Mouse (Mus musculus): Measurements from ENCODE around the gene Gm17416. TPM values are rescaled to one million over a fixed set of nuclear protein-coding genes. Genes with fewer than 3 reads are reported as not detected.

Gene Gm17416
- polyA plus RNA-seq, 1 experiment from 2014 or later = not detected

DNA sequence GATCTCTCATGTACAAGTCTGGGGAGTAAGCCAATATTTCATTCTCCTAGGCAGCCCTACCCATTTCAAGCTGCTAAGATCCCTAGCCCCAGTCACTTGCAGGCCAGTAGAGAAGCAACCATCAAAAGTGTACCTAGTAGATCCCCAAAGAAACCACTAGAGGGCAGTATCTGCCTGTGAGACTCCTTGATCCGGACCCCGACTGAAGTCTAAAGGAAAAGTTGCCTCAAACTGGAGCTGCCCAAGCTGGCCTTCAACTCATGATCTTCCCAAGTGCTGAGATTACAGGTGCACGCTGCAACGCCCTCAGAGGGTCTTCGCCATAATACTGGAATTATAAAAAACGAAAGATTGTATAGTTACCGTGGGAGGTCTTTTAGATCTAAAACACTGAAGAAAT is 46.4 kb downstream of the Gm17416 start:
- no peak overlapping the region for H3K27ac ChIP-seq
- H3K27me3 ChIP-seq (replicated peaks) = no peaks in the 10 kb centered on the region
- no peak overlapping the region for H3K4me2 ChIP-seq
- no peaks in the 10 kb centered on the region for H3K36me3 ChIP-seq (replicated peaks)
- H3K9ac ChIP-seq = no peak overlapping the region
- 10% methylated on average over 7 of the region's 7 CpGs for WGBS
- no peaks in the 10 kb centered on the region for H3K9me3 ChIP-seq
- peak; percentile 78 for ATAC-seq (replicated peaks)
- no peaks in the 10 kb centered on the region for H3K4me1 ChIP-seq
- H3K4me3 ChIP-seq = no peak overlapping the region

DNA sequence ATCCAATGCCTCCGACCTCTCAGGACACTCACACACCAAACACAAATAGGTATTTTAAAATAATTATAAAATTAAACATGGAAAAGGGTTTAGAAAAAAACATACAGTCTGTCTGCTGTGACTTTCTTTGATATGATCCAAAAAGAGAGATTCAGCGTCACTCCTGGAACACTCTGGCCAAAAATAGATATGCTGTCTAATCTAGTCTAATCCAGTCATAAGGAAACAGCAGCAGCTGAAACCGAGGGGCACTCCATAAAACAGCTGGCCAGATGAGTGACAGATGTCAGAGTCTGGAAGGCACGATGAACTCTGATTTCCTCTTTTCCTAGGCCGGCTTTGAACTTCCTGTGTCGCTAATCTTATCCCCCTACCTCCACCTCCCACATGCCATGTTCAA is 47.3 kb downstream of the Gm17416 start:
- no peaks in the 10 kb centered on the region for H3K9me3 ChIP-seq
- no peak for ATAC-seq (replicated peaks)
- no peak overlapping the region for H3K27ac ChIP-seq
- H3K9ac ChIP-seq = no peak overlapping the region
- H3K4me3 ChIP-seq = no peak overlapping the region
- no peaks in the 10 kb centered on the region for H3K36me3 ChIP-seq (replicated peaks)
- WGBS = 79% methylated on average over 6 of the region's 6 CpGs
- no peaks in the 10 kb centered on the region for H3K4me1 ChIP-seq
- no peak overlapping the region for H3K4me2 ChIP-seq
- H3K27me3 ChIP-seq (replicated peaks) = no peaks in the 10 kb centered on the region

DNA sequence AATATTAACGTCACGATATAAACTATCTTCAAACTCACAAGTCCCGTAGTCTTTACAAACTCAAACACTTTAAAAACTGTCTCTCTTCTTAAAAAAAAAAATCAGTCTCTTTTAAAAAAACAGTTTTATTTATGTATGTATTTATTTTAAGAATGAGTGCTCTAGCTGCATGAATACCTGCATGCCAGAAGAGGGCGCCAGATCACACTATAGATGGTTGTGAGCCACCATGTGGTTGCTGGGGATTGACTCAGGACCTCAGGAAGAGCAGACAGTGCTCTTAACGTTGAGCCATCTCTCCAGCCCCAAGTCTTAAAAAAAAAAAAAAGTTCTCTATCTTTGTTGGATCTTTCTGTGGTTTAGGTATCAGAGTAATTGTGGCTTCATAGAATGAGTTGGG is 48.2 kb downstream of the Gm17416 start:
- Histone ChIP-seq H3K9ac (no peak overlapping the region), H3K4me3 (no peak overlapping the region), H3K27ac (no peak overlapping the region), H3K4me1 (no peaks in the 10 kb centered on the region), H3K27me3 (replicated peaks) (no peaks in the 10 kb centered on the region), H3K9me3 (no peaks in the 10 kb centered on the region), H3K4me2 (no peak overlapping the region), H3K36me3 (replicated peaks) (no peaks in the 10 kb centered on the region)
- no peak for ATAC-seq (replicated peaks)
- WGBS = 59% methylated on average over 5 of the region's 5 CpGs

Other genes with a start within 250 kb of the Gm17416 start
- 117 and 120 TPM in 2 replicates for gene Rbck1, start 236.7 kb upstream of the Gm17416 start, polyA plus RNA-seq (2015; fragmentation: Nextera tagmentation; extraction: Ambion mirVana)
- gene Trib3, start 225.3 kb upstream of the Gm17416 start, polyA plus RNA-seq (2015; fragmentation: Nextera tagmentation; extraction: Ambion mirVana) = 1.9 and 2.0 TPM in 2 replicates
- 49.4 and 51.0 TPM in 2 replicates for gene Nrsn2, start 192.7 kb upstream of the Gm17416 start, polyA plus RNA-seq (2015; fragmentation: Nextera tagmentation; extraction: Ambion mirVana)
- gene Sox12, start 171.3 kb upstream of the Gm17416 start, polyA plus RNA-seq (2015; fragmentation: Nextera tagmentation; extraction: Ambion mirVana) = 15.4 and 17.0 TPM in 2 replicates
- 18.0 and 20.2 TPM in 2 replicates for gene Zcchc3, start 154.3 kb upstream of the Gm17416 start, polyA plus RNA-seq (2015; fragmentation: Nextera tagmentation; extraction: Ambion mirVana)
- 1.9 and 2.5 TPM in 2 replicates for gene 6820408C15Rik, start 153.8 kb upstream of the Gm17416 start, polyA plus RNA-seq (2015; fragmentation: Nextera tagmentation; extraction: Ambion mirVana)
- gene Defb23, start 104.7 kb upstream of the Gm17416 start, polyA plus RNA-seq (2015; fragmentation: Nextera tagmentation; extraction: Ambion mirVana) = not detected in 2 replicates
- not detected in 2 replicates for gene Defb20, start 92.3 kb upstream of the Gm17416 start, polyA plus RNA-seq (2015; fragmentation: Nextera tagmentation; extraction: Ambion mirVana)
- not detected in 2 replicates for gene Defb22, start 79.2 kb upstream of the Gm17416 start, polyA plus RNA-seq (2015; fragmentation: Nextera tagmentation; extraction: Ambion mirVana)
- gene Defb26, start 57.6 kb upstream of the Gm17416 start, polyA plus RNA-seq (2015; fragmentation: Nextera tagmentation; extraction: Ambion mirVana) = not detected in 2 replicates
- not detected in 2 replicates for gene Defb28, start 51.1 kb upstream of the Gm17416 start, polyA plus RNA-seq (2015; fragmentation: Nextera tagmentation; extraction: Ambion mirVana)
- not detected in 2 replicates for gene Defb29, start 29.2 kb upstream of the Gm17416 start, polyA plus RNA-seq (2015; fragmentation: Nextera tagmentation; extraction: Ambion mirVana)
- gene Defb21, start 3.4 kb downstream of the Gm17416 start, polyA plus RNA-seq (2015; fragmentation: Nextera tagmentation; extraction: Ambion mirVana) = not detected in 2 replicates
- not detected in 2 replicates for gene Defb19, start 11.0 kb downstream of the Gm17416 start, polyA plus RNA-seq (2015; fragmentation: Nextera tagmentation; extraction: Ambion mirVana)
- gene Defb45, start 30.1 kb downstream of the Gm17416 start, polyA plus RNA-seq (2015; fragmentation: Nextera tagmentation; extraction: Ambion mirVana) = not detected in 2 replicates
- not detected in 2 replicates for gene Defb36, start 35.0 kb downstream of the Gm17416 start, polyA plus RNA-seq (2015; fragmentation: Nextera tagmentation; extraction: Ambion mirVana)
- not detected in 2 replicates for gene Defb25, start 53.7 kb downstream of the Gm17416 start, polyA plus RNA-seq (2015; fragmentation: Nextera tagmentation; extraction: Ambion mirVana)
- 0.30 and 0.40 TPM in 2 replicates for gene Rem1, start 57.6 kb downstream of the Gm17416 start, polyA plus RNA-seq (2015; fragmentation: Nextera tagmentation; extraction: Ambion mirVana)
- gene H13, start 100.1 kb downstream of the Gm17416 start, polyA plus RNA-seq (2015; fragmentation: Nextera tagmentation; extraction: Ambion mirVana) = 178 and 186 TPM in 2 replicates
- gene Mcts2, start 117.7 kb downstream of the Gm17416 start, polyA plus RNA-seq (2015; fragmentation: Nextera tagmentation; extraction: Ambion mirVana) = 33.7 and 34.3 TPM in 2 replicates
- gene Id1, start 166.9 kb downstream of the Gm17416 start, polyA plus RNA-seq (2015; fragmentation: Nextera tagmentation; extraction: Ambion mirVana) = 30.7 and 33.7 TPM in 2 replicates
- gene Cox4i2, start 184.8 kb downstream of the Gm17416 start, polyA plus RNA-seq (2015; fragmentation: Nextera tagmentation; extraction: Ambion mirVana) = 5.2 and 6.4 TPM in 2 replicates

Data from midbrain, embryonic 15.5 days (tissue).